Comparison of ENCODE assay signal across 14 mouse cellular contexts in the genomic region with DNA sequence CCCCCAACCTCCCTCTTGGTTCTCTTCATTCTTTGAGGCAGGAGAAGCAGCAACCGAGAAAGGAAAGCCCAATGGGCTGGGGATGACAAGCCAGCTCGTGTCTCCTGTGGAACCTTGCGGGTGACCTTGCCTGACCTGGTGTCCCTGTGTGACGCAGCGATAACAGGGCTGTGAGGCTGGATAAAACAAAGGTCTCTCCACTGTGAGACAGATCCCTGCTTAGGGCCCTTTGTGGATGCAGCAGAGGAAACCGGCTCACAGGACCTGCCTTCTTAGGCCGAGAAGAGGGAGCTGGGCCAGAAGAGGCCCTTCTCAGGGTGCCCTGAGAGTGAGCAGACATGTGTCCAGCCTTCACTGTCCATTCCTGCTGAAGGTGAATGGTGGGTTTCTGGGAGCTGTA. TPM values are rescaled to one million over a fixed set of nuclear protein-coding genes. Genes with fewer than 3 reads are reported as not detected.
DNase-seq lines count a peak whose midpoint lies in the region; ATAC-seq and TF ChIP-seq lines count a peak whose summit lies in the region.
"Had no signal": no experiment of that assay in that cellular context is flagged by ENCODE, and none has a peak within 500 bp of the region (broad histone marks: within the 10 kb centered on the region; RNA-seq: fewer than 3 reads in every experiment).

No protein-coding gene starts in this region.

- TF ChIP-seq CTCF in lung, embryonic 14.5 days (IDR thresholded peaks at IDR 0.05; ENCODE audit: low read depth): no peak
- TF ChIP-seq CTCF in brain, embryonic 14.5 days (IDR thresholded peaks at IDR 0.05; ENCODE audit: borderline replicate concordance, extremely low read depth, insufficient read depth, insufficient read length): no peak
- no peak for TF ChIP-seq CTCF in left cerebral cortex, adult 2 months (IDR thresholded peaks at IDR 0.05)

- ATAC-seq in lung, embryonic 14.5 days (ENCODE audit: insufficient read depth): no peak
- ATAC-seq: activated CD4-positive, CD25-positive, alpha-beta regulatory T cell, adult 4 months; intestine, postnatal 0 days had no signal

- H3K9ac ChIP-seq in lung, embryonic 14.5 days: no peak overlapping the region
- H3K9ac ChIP-seq: limb, embryonic 12.5 days had no signal

- H3K4me2 ChIP-seq in lung, embryonic 14.5 days: no peak overlapping the region
- H3K4me2 ChIP-seq: limb, embryonic 12.5 days had no signal

- peak overlapping the region; percentile 8; the same call in 1 of the 2 replicates for H3K27ac ChIP-seq in lung, embryonic 14.5 days (ENCODE audit: low read depth)
- H3K27ac ChIP-seq in left cerebral cortex, adult 2 months: no peak overlapping the region
- H3K27ac ChIP-seq: layer of hippocampus, adult 2 months; limb, embryonic 12.5 days had no signal

- H3K27me3 ChIP-seq in lung, embryonic 14.5 days (ENCODE audit: insufficient read depth, low read length): peaks cover 25% of the 10 kb centered on the region

- no peak for TF ChIP-seq POLR2A in brain, embryonic 14.5 days (IDR thresholded peaks at IDR 0.05; ENCODE audit: borderline replicate concordance, extremely low read depth, insufficient read depth, insufficient read length, poor library complexity, severe bottlenecking)

- intact Hi-C loops in heart, postnatal 10 days (cut with DNase I): no loop called here
- intact Hi-C loops in left cerebral cortex, adult 2 months (cut with DNase I): no loop called here
- intact Hi-C loops in left cerebral cortex, postnatal 10 days (cut with DNase I): no loop called here

- H3K4me3 ChIP-seq in lung, embryonic 14.5 days (ENCODE audit: low read depth, low read length): no peak overlapping the region
- no peak overlapping the region for H3K4me3 ChIP-seq in left cerebral cortex, adult 2 months
- H3K4me3 ChIP-seq: layer of hippocampus, adult 2 months; limb, embryonic 12.5 days had no signal

- no peaks in the 10 kb centered on the region for H3K9me3 ChIP-seq in lung, embryonic 14.5 days (ENCODE audit: low read depth, low read length)
- H3K9me3 ChIP-seq: limb, embryonic 12.5 days had no signal

- DNase-seq in adrenal gland, adult (ENCODE audit: inconsistent age in 2 of 2, low spot score in 1 of 2): peak; percentile 60 to 83
- DNase-seq in adrenal gland, postnatal 4 days (ENCODE audit: low spot score in 2 of 2): no peak
- DNase-seq in lung, embryonic 14.5 days: no peak
- DNase-seq in lung, postnatal 4 days: no peak
- DNase-seq in brain, embryonic 14.5 days (ENCODE audit: low read depth): peak; percentile 12
- peak; percentile 68 to 71 for DNase-seq in heart, postnatal 10 days
- DNase-seq in left cerebral cortex, adult 2 months (ENCODE audit: extremely low spot score in 1 of 2, low spot score in 2 of 2): no peak
- DNase-seq in left cerebral cortex, postnatal 10 days (ENCODE audit: extremely low spot score in 1 of 2, low spot score in 2 of 2): no peak
- DNase-seq: cerebellum, adult 2 months; gastrocnemius, postnatal 14 days had no signal

- H3K4me1 ChIP-seq in lung, embryonic 14.5 days (ENCODE audit: insufficient read depth): no peaks in the 10 kb centered on the region; the same call in 1 of the 2 replicates

- 25% methylated on average over 7 of the region's 7 CpGs for WGBS in lung, embryonic 14.5 days

- H3K36me3 ChIP-seq in lung, embryonic 14.5 days (ENCODE audit: insufficient read depth): no peaks in the 10 kb centered on the region
- H3K36me3 ChIP-seq: limb, embryonic 12.5 days had no signal

RNA-seq across cellular contexts. Expression of gene Bik, which starts 3.5 kb away (rescaled TPM):
- total RNA-seq in adrenal gland, postnatal 4 days (2021): 1 to 10 TPM; 8.2 to 9.1 TPM
- polyA plus RNA-seq in lung, embryonic 14.5 days (2014; fragmentation: Nextera tagmentation; extraction: Ambion mirVana): 12.1 and 14.2 TPM in 2 replicates
- 0.71 and 1.3 TPM in 2 replicates for polyA plus RNA-seq in brain, embryonic 14.5 days (2012; rRNA removed)
- 10 to 100 TPM; 19.4 to 19.7 TPM for total RNA-seq in heart, postnatal 10 days (2021)
- under 1 TPM in 1 of 2 experiments, not detected in 1; 0.70 TPM for total RNA-seq in left cerebral cortex, adult 2 months (2021)
- total RNA-seq in left cerebral cortex, postnatal 10 days (2021): not detected
- total RNA-seq: layer of hippocampus, adult 2 months had no signal

RNA-seq across cellular contexts. Expression of gene Ttll1, which starts 12.5 kb away (rescaled TPM):
- 10 to 100 TPM in 1 of 2 experiments, 1 to 10 TPM in 1; 9.8 to 11.3 TPM for total RNA-seq in adrenal gland, postnatal 4 days (2021)
- polyA plus RNA-seq in lung, embryonic 14.5 days (2014; fragmentation: Nextera tagmentation; extraction: Ambion mirVana): 13.8 and 15.1 TPM in 2 replicates
- polyA plus RNA-seq in brain, embryonic 14.5 days (2012; rRNA removed): 58.1 and 89.6 TPM in 2 replicates
- total RNA-seq in heart, postnatal 10 days (2021): 10 to 100 TPM; 36.9 to 37.0 TPM
- total RNA-seq in left cerebral cortex, adult 2 months (2021): 10 to 100 TPM; 45.5 to 54.9 TPM
- 10 to 100 TPM; 57.7 to 61.2 TPM for total RNA-seq in left cerebral cortex, postnatal 10 days (2021)

RNA-seq across cellular contexts. Expression of gene Tspo, which starts 40.2 kb away (rescaled TPM):
- total RNA-seq in adrenal gland, postnatal 4 days (2021): 100 to 1,000 TPM; 168 to 169 TPM
- polyA plus RNA-seq in lung, embryonic 14.5 days (2014; fragmentation: Nextera tagmentation; extraction: Ambion mirVana): 76.9 and 83.9 TPM in 2 replicates
- polyA plus RNA-seq in brain, embryonic 14.5 days (2012; rRNA removed): 7.1 and 9.9 TPM in 2 replicates
- total RNA-seq in heart, postnatal 10 days (2021): 10 to 100 TPM; 81.5 to 89.5 TPM
- total RNA-seq in left cerebral cortex, adult 2 months (2021): 1 to 10 TPM; 5.6 to 7.9 TPM
- 1 to 10 TPM; 2.6 to 2.9 TPM for total RNA-seq in left cerebral cortex, postnatal 10 days (2021)

RNA-seq across cellular contexts. Expression of gene Mcat, which starts 40.4 kb away (rescaled TPM):
- 10 to 100 TPM; 38.1 to 43.3 TPM for total RNA-seq in adrenal gland, postnatal 4 days (2021)
- polyA plus RNA-seq in lung, embryonic 14.5 days (2014; fragmentation: Nextera tagmentation; extraction: Ambion mirVana): 38.8 and 43.1 TPM in 2 replicates
- polyA plus RNA-seq in brain, embryonic 14.5 days (2012; rRNA removed): 32.8 and 38.7 TPM in 2 replicates
- 10 to 100 TPM; 31.9 to 34.1 TPM for total RNA-seq in heart, postnatal 10 days (2021)
- total RNA-seq in left cerebral cortex, adult 2 months (2021): 10 to 100 TPM; 19.0 to 26.9 TPM
- total RNA-seq in left cerebral cortex, postnatal 10 days (2021): 10 to 100 TPM; 33.8 to 38.3 TPM

RNA-seq across cellular contexts. Expression of gene Pacsin2, which starts 58.8 kb away (rescaled TPM):
- total RNA-seq in adrenal gland, postnatal 4 days (2021): 10 to 100 TPM; 80.4 to 80.7 TPM
- polyA plus RNA-seq in lung, embryonic 14.5 days (2014; fragmentation: Nextera tagmentation; extraction: Ambion mirVana): 62.3 and 63.8 TPM in 2 replicates
- polyA plus RNA-seq in brain, embryonic 14.5 days (2012; rRNA removed): 23.7 and 31.4 TPM in 2 replicates
- total RNA-seq in heart, postnatal 10 days (2021): 100 to 1,000 TPM; 162 to 168 TPM
- 100 to 1,000 TPM in 1 of 2 experiments, 10 to 100 TPM in 1; 97.4 to 102 TPM for total RNA-seq in left cerebral cortex, adult 2 months (2021)
- 10 to 100 TPM; 47.5 to 48.6 TPM for total RNA-seq in left cerebral cortex, postnatal 10 days (2021)

Comparison
In these comparisons a context has a peak if more than half of its experiments do, and no peak if none do; other contexts are left out.
1. DNase-seq: peak in adrenal gland, adult (2 of 2), brain, embryonic 14.5 days (single experiment) and heart, postnatal 10 days (2 of 2); none in adrenal gland, postnatal 4 days (0 of 2), lung, embryonic 14.5 days (single experiment), lung, postnatal 4 days (0 of 2), left cerebral cortex, adult 2 months (0 of 2) and left cerebral cortex, postnatal 10 days (0 of 2).
2. RNA of gene Bik, which starts 3.5 kb away (total RNA-seq): 19.4 to 19.7 TPM in heart, postnatal 10 days and 8.2 to 9.1 TPM in adrenal gland, postnatal 4 days; 0.70 TPM in left cerebral cortex, adult 2 months and not detected in left cerebral cortex, postnatal 10 days; every median in the first group is over 4 times any median in the second.
3. RNA of gene Tspo, which starts 40.2 kb away (total RNA-seq): 168 to 169 TPM in adrenal gland, postnatal 4 days and 81.5 to 89.5 TPM in heart, postnatal 10 days; 5.6 to 7.9 TPM in left cerebral cortex, adult 2 months and 2.6 to 2.9 TPM in left cerebral cortex, postnatal 10 days; every median in the first group is over 4 times any median in the second.